Mouse (Mus musculus): ENCODE data around the gene Bcam. TPM values are rescaled to one million over a fixed set of nuclear protein-coding genes. Genes with fewer than 3 reads are reported as not detected.

Bcam gene
- total RNA-seq, 2 experiments from 2014 or later: 8.7 to 11.4 TPM

GRCm38 (mm10) chr7:19789904-19790347, 19.1 kb upstream of the Bcam start:
- DNase-seq (ENCODE audit: extremely low spot score in 1 of 2, low spot score in 1 of 2): peak; percentile 96 to 99

GRCm38 (mm10) chr7:19785874-19786458, 15.2 kb upstream of the Bcam start:
- DNase-seq (ENCODE audit: extremely low spot score in 1 of 2, low spot score in 1 of 2): no peak

GRCm38 (mm10) chr7:19784764-19785535, 14.1 kb upstream of the Bcam start:
- DNase-seq (ENCODE audit: extremely low spot score in 1 of 2, low spot score in 1 of 2): no peak

DNA sequence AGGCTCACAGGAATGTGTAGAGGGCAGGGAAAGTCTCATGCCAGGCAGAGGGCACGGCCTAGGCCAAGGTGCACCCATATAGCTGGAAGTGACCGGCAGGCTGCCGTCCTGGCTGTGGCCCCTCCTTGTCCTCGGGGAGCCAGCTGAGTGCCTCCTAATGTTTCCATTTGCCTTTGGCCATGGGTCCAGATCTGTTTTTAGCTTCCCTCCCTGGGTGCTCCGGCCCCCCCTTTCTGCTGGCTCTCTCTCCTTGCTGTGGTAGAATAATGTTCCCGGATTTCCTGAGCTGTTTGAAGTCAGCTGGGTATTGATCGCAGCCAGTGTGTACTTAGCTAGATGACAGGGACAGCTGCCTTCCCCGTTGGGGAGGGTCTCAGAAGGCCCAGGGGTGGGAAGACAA, 12.8 kb upstream of the Bcam start:
- no peak for DNase-seq (ENCODE audit: extremely low spot score in 1 of 2, low spot score in 1 of 2)

DNA sequence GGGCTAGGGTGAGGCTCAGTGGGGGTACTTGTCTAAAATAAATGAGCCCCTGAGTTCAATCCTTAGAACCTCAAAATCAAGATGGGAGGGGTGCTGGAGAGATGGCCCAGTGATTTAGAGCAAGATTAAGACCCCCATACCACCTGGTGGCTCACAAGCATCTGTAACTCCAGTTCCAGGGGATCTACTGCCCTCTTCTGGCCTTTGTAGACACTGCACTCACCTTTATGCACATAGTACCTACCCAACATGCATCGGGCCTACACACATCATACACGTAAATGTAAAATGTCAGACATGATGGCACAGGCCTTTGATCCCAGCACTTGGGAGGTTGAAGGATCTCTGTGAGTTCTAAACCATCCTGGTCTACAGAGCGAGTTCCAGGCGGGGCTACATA, 11.8 kb upstream of the Bcam start:
- no peak for DNase-seq (ENCODE audit: extremely low spot score in 1 of 2, low spot score in 1 of 2)

DNA sequence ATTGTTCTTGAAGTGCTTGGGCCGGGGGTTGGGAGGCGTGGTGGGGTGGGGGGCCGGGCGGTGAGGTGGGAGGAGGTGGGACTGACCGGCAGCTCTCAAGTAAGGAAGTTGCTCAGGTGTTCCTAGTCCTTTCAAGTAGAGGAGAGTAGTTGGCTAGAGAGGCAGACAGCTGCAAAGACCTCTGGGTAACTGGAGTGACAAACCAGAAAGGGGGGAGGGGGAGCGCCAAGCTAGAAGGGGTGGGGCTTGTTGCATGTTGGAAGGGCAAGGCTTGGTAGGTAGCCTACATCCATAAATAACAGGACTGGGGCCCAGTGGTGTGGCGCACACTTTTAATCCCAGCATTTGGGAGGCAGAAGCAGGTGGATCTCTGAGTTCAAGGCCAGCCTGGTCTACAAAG, 10.9 kb upstream of the Bcam start:
- no peak for DNase-seq (ENCODE audit: extremely low spot score in 1 of 2, low spot score in 1 of 2)

- DNase-seq (ENCODE audit: extremely low spot score in 1 of 2, low spot score in 1 of 2): no peak
Observed at GRCm38 (mm10) chr7:19779903-19780302, 9.1 kb upstream of the Bcam start.

- no peak for DNase-seq (ENCODE audit: extremely low spot score in 1 of 2, low spot score in 1 of 2)
Observed at GRCm38 (mm10) chr7:19778645-19779044, 7.8 kb upstream of the Bcam start.

DNA sequence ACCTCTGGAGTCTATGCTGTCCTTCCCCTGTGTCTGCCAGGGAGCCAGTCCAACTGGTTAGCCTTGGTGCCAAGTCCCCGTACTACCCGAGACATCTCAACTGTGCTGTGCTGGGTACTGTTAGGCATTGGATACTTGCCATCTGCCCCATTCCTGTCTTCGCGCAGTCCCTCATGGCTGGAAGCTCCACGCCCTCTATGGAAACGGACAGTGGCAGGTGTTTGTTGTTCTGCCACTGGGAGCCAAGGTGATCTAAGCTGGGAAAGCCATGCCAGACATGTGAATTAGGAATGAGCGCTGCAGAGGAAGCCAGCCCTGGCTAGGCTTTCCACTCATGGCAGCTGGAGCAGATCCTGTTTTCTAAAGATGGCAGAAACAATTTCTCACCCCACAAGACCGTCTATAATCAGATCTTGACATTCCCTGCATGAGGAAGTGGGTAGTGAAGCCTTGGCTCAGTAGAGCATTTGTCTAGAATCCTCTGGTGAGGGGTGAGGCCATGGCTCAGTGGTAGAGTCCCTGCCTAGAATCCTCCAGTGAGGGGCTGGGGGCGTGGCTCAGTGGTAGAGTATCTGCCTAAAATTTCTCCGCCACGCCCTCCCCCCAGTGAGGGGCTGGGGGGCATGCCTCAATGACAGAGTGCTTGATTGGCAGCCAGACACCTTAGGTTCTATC, 6.4 kb upstream of the Bcam start:
- DNase-seq (ENCODE audit: extremely low spot score in 1 of 2, low spot score in 1 of 2): no peak

GRCm38 (mm10) chr7:19771682-19772081, 866 bp upstream of the Bcam start:
- DNase-seq (ENCODE audit: extremely low spot score in 1 of 2, low spot score in 1 of 2): no peak

DNA sequence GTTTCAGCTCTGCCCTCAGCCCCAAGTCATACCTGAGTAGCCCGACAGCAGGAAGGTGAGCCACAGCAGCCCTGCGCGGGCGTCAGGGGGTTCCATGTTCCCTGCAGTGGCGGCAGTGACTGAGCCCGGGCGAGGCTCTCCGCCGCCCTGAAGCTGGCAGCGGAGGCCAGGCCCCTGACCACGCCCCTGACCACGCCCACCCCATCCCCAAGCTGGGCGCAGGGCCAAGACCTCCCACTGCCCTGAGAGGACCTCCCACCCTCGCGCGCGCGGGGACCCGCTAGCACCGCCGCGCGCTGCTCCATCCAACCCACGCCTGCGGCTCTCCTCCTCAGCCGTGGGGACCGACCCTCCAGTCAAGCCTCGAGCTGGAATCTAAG, 451 bp downstream of the Bcam start:
- peak in 1 of 2 experiments; percentile 57 for DNase-seq (ENCODE audit: extremely low spot score in 1 of 2, low spot score in 1 of 2)

- DNase-seq (ENCODE audit: extremely low spot score in 1 of 2, low spot score in 1 of 2): no peak
Observed at GRCm38 (mm10) chr7:19769434-19770374, 1.1 kb downstream of the Bcam start.

DNA sequence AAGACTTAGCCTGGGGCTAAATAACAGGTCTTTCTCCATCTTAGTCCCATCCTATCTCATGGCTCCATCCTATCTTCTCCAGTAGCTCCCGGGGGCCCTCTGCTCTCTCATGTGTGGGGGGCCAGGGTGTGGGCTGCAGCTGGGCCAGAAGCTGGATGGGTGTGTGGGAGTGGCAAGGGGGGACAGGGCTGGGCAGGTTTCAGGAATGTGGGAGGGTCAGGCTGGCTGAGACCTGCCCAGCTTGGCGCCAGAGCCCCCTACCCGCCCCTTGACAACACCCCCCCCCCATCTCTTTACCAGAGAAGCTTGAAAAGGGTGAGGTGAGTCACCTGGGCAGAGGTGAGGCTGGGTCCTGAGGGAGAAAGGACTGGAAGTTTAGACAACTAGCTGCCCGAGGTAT, 1.8 kb downstream of the Bcam start:
- DNase-seq (ENCODE audit: extremely low spot score in 1 of 2, low spot score in 1 of 2): no peak

DNA sequence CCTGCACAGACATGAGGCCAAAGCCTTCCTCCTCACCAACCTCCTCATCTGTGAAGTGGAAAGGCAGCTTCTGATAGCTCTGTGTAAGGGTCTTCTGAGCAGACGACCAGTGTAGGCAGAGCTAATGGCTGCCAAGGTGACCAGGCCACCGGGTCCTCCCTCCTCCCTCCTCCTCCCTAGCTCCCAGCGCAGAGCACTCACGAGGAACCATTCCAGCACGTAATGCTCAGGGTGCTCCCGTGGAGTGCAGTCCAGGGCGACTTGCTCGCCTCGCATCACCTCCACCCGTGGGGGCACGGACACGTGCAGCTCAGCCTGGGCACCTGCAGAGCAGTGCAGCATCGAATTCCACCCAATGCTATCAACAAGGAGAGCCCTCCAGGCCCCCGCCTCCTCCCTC, 2.6 kb downstream of the Bcam start:
- no peak for DNase-seq (ENCODE audit: extremely low spot score in 1 of 2, low spot score in 1 of 2)

GRCm38 (mm10) chr7:19764581-19764980, 6.2 kb downstream of the Bcam start:
- no peak for DNase-seq (ENCODE audit: extremely low spot score in 1 of 2, low spot score in 1 of 2)

DNA sequence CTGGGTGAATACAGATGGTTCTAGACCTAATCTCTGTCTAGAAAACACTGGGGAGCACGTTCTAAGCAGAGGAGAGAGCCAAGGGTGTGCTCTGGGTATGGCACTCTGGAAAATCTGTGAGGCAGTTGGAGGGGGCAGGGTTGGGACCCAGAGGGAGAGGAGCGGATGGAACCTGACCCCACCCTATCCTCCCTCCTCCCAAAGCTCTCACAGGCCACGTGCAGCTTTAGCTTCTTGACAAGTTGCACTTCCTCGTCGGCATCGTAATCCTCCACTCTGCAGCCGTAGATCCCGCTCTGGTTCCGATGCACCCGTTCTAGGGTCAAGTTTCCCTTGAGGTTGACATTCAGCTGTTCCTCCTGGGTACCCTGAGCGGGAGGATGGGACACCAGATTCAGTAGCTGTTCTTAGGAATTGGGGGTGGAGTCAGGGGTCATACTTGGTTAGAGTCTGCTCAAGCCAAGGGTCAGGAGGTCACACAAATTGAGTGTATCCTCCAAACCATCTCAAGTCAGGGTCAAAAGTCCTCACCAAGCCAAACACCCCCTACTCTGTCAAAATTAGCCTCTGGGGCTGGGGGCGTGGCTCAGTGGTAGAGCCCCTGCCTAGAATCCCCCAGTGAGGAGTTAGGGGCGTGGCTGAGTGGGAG, 6.9 kb downstream of the Bcam start:
- DNase-seq (ENCODE audit: extremely low spot score in 1 of 2, low spot score in 1 of 2): no peak

DNA sequence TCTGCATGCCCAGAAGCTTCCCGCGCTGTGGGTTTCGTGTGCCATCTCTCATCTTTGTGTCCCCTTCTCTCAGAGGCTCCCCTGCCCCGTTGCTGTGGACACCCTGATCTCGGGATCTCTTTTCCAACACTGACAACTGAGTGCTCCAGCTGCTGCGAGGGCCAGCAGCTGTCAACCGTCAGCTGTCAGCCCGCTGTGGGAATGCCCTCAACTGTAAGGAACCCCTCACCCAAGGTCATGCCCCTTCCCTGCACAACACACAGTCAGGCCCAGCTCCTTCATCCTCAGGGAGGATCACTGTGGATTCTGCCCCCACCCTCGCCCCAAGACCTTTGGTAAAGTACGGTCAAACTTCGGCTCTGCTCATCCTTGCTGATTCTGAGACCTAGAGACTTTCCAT, 8.5 kb downstream of the Bcam start:
- DNase-seq (ENCODE audit: extremely low spot score in 1 of 2, low spot score in 1 of 2): no peak

DNA sequence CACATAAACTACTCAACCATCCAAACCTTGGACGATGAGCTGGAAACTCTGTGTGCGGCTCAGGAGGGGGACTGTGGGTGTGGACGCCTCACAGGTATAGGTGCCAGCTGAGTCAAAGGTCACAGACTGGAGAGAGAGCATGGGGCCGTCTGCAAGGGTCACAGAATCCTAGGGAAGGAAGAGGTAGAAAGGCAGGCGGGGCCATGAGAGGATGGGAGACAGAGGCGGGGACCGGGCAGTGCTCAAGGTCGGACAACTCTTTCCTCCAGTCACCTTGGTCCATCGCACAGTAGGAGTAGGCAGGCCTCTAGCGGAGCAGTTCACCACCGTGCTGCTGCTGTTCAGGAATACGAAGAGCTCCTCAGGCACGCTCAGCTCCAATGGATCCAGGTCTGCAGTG, 10.8 kb downstream of the Bcam start:
- DNase-seq (ENCODE audit: extremely low spot score in 1 of 2, low spot score in 1 of 2): no peak

- DNase-seq (ENCODE audit: extremely low spot score in 1 of 2, low spot score in 1 of 2): no peak
Observed at GRCm38 (mm10) chr7:19758623-19759022, 12.2 kb downstream of the Bcam start.

Measured in layer of hippocampus, postnatal 25 days (tissue).